Mouse (Mus musculus): Measurements from ENCODE around the gene Sema3d.

Gene Sema3d

GRCm38 (mm10) chr5:12499037-12499436 lies 115.9 kb downstream of the Sema3d start:
- in situ Hi-C loops (cut with MseI, MboI) = no loop called here

GRCm38 (mm10) chr5:12499791-12500504 lies 116.8 kb downstream of the Sema3d start:
- in situ Hi-C loops (cut with MseI, MboI) = no loop called here

- in situ Hi-C loops (cut with MseI, MboI) = no loop called here
Observed at GRCm38 (mm10) chr5:12512471-12512870, 129.3 kb downstream of the Sema3d start.

- in situ Hi-C loops (cut with MseI, MboI) = no loop called here
Observed at GRCm38 (mm10) chr5:12515283-12515682, 132.1 kb downstream of the Sema3d start.

GRCm38 (mm10) chr5:12525235-12525767 lies 142.1 kb downstream of the Sema3d start:
- in situ Hi-C loops (cut with MseI, MboI) = loop anchor here in 1 of 2 experiments (25.0 kb wide), 1 partner anchor 488 kb away; no protein-coding TSS in a partner anchor

GRCm38 (mm10) chr5:12528596-12528995 lies 145.4 kb downstream of the Sema3d start:
- in situ Hi-C loops (cut with MseI, MboI) = loop anchor here in 1 of 2 experiments (25.0 kb wide), 1 partner anchor 491 kb away; no protein-coding TSS in a partner anchor

GRCm38 (mm10) chr5:12529771-12530170 lies 146.6 kb downstream of the Sema3d start:
- in situ Hi-C loops (cut with MseI, MboI) = loop anchor here in 1 of 2 experiments (25.0 kb wide), 1 partner anchor 492 kb away; no protein-coding TSS in a partner anchor

GRCm38 (mm10) chr5:12541268-12541667 lies 158.1 kb downstream of the Sema3d start:
- in situ Hi-C loops (cut with MseI, MboI) = loop anchor here in 1 of 2 experiments (25.0 kb wide), 1 partner anchor 504 kb away; no protein-coding TSS in a partner anchor

GRCm38 (mm10) chr5:12549046-12549669 lies 166.0 kb downstream of the Sema3d start:
- in situ Hi-C loops (cut with MseI, MboI) = loop anchor here in 1 of 2 experiments (25.0 kb wide), 1 partner anchor 512 kb away; no protein-coding TSS in a partner anchor

GRCm38 (mm10) chr5:12555401-12555800 lies 172.2 kb downstream of the Sema3d start:
- in situ Hi-C loops (cut with MseI, MboI) = loop anchor here in 1 of 2 experiments (25.0 kb wide), 1 partner anchor 1082 kb away; no protein-coding TSS in a partner anchor

GRCm38 (mm10) chr5:12557889-12558288 lies 174.7 kb downstream of the Sema3d start:
- in situ Hi-C loops (cut with MseI, MboI) = loop anchor here in 1 of 2 experiments (25.0 kb wide), 1 partner anchor 1079 kb away; no protein-coding TSS in a partner anchor

GRCm38 (mm10) chr5:12561740-12562139 lies 178.6 kb downstream of the Sema3d start:
- in situ Hi-C loops (cut with MseI, MboI) = loop anchor here (10.0 to 25.0 kb wide), 2 partner anchors 1063 to 1076 kb away; no protein-coding TSS in a partner anchor

GRCm38 (mm10) chr5:12562204-12562603 lies 179.0 kb downstream of the Sema3d start:
- in situ Hi-C loops (cut with MseI, MboI) = loop anchor here (10.0 to 25.0 kb wide), 2 partner anchors 1063 to 1075 kb away; no protein-coding TSS in a partner anchor

- in situ Hi-C loops (cut with MseI, MboI) = loop anchor here (10.0 to 25.0 kb wide), 2 partner anchors 1062 to 1074 kb away; no protein-coding TSS in a partner anchor
Observed at GRCm38 (mm10) chr5:12563132-12563531, 179.9 kb downstream of the Sema3d start.

GRCm38 (mm10) chr5:12564602-12565220 lies 181.5 kb downstream of the Sema3d start:
- in situ Hi-C loops (cut with MseI, MboI) = loop anchor here (10.0 to 25.0 kb wide), 2 partner anchors 1060 to 1073 kb away; no protein-coding TSS in a partner anchor

- in situ Hi-C loops (cut with MseI, MboI) = loop anchor here (10.0 to 25.0 kb wide), 2 partner anchors 1058 to 1071 kb away; no protein-coding TSS in a partner anchor
Observed at GRCm38 (mm10) chr5:12566568-12566967, 183.4 kb downstream of the Sema3d start.

- in situ Hi-C loops (cut with MseI, MboI) = loop anchor here in 1 of 2 experiments (25.0 kb wide), 1 partner anchor 1063 kb away; no protein-coding TSS in a partner anchor
Observed at GRCm38 (mm10) chr5:12574551-12574950, 191.4 kb downstream of the Sema3d start.

- in situ Hi-C loops (cut with MseI, MboI) = no loop called here
Observed at GRCm38 (mm10) chr5:12575262-12575661, 192.1 kb downstream of the Sema3d start.

- in situ Hi-C loops (cut with MseI, MboI) = no loop called here
Observed at GRCm38 (mm10) chr5:12579752-12580151, 196.6 kb downstream of the Sema3d start.

GRCm38 (mm10) chr5:12582540-12582939 lies 199.4 kb downstream of the Sema3d start:
- in situ Hi-C loops (cut with MseI, MboI) = no loop called here

GRCm38 (mm10) chr5:12583293-12583834 lies 200.2 kb downstream of the Sema3d start:
- in situ Hi-C loops (cut with MseI, MboI) = no loop called here

All from mouse trophoblast stem cell (cell line).